Mouse (Mus musculus) right cerebral cortex, postnatal 14 days (tissue): ENCODE results near the gene Utp20.

ENCODE experiments used
- DNase-seq: peaks from one replicate; pipeline ENCODE4 v3.0.0; 2022

The Utp20 gene

GRCm38 (mm10) chr10:88714744-88715143 lies 111.9 kb downstream of the Utp20 start:
- no peak for DNase-seq

DNA sequence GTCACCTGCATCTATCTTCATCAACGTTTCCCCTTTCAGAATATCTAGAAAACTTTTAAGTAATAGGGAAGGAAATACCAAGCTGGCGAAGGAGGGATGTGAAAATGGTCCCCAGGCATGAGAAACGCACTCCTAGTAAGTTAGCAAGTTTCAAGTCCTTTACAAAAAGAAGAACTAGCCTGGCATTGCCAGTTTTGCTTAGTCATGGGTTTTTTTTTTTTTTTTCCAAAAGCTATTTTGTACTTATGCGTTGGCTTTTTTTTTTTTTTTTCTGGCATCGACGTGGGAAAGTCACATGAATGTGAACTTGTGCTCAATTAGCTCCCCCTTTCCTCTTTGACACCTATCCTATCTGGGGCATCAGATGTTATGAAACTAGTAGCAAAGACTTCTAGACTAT lies 114.2 kb downstream of the Utp20 start:
- DNase-seq, result no peak

DNA sequence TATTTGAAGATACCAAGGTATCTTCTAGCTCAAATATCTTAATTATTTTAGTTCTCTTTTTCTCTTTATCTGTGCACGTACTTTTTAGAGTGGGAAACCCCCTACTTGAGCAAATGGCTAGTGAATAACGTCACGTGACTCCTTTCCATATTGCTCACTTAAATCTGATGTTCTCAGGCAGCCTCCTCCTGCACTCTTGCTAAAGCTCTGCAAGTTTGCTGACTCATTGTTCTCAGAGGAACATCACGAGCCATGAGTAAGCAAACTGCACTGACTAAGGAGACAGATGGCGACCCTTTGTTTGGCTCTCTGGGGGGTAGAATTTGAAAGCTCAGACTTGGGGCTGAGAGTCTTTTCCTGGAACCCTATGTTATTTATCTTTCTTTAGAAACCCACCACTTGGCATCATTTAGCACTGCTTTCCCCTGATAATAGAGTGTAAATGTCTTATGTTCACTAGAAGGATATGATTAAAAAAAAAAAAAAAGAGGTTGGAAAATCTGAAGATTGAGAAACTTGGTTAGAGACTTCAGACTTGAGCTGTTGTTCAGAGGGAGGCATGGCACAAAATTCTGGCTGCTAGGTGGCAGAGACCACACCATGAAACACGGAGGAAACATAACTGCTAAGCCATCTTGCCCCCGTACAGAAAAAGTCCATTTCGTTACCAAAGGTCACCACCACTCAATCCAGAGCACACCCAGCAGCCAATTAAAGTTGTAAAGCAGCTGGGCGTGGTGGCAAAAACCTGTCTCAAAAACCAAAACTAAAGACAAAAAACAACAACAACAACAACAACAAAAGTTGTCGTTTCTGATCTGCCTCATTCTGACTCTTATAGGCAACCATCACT lies 117.7 kb downstream of the Utp20 start:
- no peak for DNase-seq

- no peak for DNase-seq
These were observed 125.7 kb downstream of the Utp20 start for GRCm38 (mm10) chr10:88700938-88701337.
